Mouse (Mus musculus): ENCODE data around the gene Tenm3.

DNA sequence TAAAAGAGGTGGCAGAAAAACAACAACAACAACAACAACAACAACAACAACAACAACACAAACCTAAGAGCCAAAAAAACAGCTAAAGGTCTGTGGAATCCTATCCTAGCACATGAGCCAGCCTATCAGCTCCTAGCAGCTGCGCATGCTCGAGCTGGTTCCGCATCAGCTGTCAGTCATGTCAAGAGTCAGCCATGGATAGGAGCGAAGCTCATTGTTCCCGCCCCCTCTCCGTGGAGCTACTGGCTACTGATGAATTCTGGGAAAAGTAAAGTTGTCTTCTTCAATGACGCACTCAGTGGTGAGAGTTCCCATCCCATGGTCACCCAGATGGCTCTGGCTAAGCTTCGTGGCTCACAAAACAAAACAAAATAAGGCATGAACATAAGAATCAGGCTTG lies 432.8 kb downstream of the Tenm3 start:
- TF ChIP-seq CTCF (IDR thresholded peaks at IDR 0.05; ENCODE audit: extremely low read depth, insufficient read depth, low read length) (no peak), POLR2A (IDR thresholded peaks at IDR 0.05; ENCODE audit: extremely low read depth, insufficient read depth, low read length) (no peak)
